Mouse (Mus musculus): ENCODE measurements around the gene Lhx2. TPM values are rescaled to one million over a fixed set of nuclear protein-coding genes. Genes with fewer than 3 reads are reported as not detected.

Gene Lhx2
- total RNA-seq, 2 experiments from 2014 or later: 0.07 TPM; not detected in 1

DNA sequence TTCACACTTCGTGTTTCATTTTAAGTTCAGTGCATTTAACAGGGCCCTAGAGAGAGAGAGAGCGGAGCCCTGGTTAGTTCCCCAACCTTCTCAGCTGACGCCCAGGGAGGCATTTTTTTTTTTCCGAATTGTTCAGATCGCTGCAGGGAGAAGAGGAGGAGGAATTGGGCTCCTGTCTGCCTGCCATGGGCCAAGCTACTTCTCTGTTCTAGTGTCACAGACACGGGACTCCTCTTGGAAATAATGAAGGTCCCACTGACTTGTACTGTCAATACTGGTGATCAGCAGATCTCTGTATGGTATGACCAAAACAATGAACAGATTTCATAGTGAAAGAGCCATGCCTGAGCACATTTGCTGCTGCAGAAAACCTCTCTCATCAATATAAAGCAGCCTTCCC, 7.3 kb downstream of the Lhx2 start:
- no peak for DNase-seq
- intact Hi-C loops (cut with DNase I): no loop called here

DNA sequence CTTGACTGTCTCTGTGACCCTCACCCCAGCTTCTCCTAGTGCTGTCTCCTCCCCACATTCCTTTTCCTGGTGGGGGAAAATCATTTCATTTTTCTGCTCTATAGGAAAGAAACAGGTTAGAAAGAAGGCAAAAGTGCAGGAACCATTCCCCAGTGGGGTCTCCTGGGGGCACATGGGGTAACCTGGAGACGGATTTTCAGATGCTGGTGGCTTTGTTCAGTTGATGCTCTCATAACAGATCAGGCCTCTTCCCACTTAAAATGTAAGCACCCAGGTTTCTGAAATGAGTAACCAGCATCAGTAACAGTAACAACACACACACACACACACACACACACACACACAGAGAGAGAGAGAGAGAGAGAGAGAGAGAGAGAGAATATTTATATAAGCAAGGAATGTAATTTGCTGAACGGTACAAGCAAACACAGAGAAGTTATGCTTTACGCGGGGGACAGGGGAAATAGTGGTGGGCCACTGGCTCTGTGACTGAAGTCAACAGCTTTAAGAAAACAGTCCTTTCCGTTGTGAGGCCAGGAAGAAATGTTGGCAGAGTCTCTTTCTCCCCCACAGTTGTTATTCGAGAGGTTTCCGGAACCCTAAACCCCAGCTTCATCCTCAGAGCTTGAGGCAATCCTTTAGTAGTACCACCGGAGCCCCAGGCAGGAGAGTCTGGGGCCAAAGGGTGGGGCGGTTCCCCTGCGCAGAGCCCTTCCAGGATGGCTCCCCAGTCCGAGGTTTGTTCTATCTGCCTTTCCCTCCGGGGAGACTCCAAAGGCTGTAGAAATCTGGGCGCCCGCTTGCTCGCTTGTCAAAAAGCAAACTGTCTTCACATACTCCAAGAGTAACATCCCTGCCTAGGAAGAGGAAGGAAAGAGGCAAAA, 8.0 kb downstream of the Lhx2 start:
- DNase-seq: no peak
- intact Hi-C loops (cut with DNase I): no loop called here

DNA sequence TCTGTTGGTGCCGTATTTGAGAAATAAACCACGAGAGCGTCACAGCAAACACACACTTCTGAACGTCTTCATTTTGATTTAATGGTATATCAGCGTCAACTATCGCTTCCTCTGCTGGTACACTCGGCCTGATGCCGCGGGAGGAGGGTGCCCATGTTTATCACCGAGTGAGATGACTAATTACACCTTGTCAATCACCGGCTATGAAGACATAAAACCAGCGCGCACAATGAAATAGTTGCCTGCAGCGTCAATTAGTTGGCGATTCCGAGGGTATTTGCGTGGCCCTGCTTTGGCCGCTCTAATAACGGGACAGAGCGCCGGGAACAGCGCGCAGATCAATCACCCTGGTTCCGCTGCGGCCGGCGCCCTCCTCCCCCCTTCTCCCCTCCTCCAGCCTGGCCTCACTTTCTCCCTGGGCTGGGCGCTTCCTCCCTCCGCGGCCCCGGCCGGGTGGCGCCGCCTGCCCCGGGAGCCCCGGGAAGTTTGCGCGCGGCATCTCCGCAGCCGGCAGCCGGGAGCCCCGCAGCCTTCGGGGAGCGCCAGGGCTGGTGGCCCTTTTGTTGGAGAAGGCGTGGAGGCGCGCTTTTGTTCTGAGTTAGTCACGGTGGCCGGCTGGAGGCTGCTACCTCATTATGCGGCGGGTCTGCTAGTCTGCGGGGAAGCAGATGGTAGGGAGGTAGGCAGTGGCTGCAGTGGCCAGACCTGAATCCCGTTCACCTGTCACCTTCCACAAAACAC, 8.9 kb downstream of the Lhx2 start:
- intact Hi-C loops (cut with DNase I): no loop called here
- no peak for DNase-seq

DNA sequence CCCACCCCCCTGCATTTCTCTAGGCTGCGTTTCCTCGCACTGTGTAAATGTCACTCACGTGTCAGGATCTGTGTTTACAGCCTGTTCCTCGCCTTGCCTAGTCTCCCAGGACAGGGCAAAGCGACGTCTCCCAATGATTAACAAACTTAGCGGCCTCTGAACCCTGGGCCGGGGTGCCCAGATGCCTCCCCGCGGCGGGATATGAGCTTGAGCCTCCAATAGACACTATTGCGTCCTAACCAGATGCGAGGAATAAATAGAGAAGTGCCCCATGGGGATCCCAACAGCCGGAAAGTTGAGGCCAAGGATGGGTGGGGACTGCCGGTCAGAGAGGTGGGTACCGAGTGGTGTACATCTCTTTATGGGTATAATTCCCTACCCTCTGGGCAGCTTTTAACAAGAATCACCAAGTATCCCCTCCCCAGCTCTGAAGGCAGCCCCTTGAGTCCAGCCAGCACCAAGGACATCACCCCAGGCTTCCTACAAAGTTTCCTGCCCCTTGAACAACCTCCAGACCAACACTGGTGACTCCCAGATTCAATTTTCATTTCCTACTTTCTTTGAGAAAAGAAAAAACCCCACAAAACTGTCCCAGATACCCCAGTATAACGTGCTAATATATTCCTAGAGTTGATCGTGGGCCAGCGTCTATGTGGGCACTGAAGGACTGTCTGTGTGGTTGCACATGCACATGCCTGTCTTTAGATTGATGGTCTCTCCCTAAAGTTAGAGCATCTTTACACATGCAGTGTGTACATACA, 9.8 kb downstream of the Lhx2 start:
- no peak for DNase-seq
- intact Hi-C loops (cut with DNase I): no loop called here

DNA sequence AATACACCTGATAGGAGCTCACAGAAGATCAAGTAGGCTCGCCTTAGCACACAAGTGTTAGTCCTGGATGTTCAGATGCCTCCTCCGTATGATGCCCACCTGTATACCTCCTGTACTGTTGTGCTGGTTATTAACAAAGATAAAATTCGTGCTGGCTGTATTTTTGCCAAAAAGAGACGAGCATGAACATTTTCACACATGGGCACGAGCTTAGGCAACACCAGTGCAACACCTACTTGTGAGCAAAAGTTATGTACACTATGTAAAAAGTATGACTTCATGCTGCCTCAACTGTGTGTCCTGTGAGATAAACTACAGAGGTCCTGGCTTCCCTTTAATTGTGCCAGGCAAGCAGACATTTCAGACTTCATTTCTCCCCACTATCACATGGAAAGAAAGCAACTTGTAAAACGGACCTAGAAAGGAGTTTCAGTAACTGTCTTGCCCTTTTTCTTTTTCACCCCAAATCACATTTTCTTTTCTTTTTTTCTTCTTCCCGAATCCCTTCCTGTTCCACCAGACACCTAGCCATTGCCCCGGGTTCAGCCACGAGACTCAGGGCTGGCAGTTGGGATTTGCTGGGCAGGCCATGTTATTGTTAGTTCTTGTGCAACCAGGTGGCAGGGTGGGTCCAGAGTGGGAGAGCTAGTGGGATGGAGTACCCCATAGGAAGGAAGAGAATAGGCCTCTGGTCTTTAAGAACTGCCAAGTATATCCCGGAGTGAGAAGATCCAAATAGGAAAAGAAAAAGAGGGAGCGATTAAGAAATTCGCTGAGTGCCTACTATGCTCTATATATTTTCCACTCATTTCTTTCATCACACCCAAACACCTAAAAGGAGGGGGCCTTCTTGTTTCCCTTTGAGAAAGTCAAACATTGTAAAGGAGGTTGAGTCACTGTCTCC, 10.6 kb downstream of the Lhx2 start:
- intact Hi-C loops (cut with DNase I): loop anchor here (5.0 kb wide), 1 partner anchor 62 kb away; the partner anchor contains the start of gene Dennd1a

DNA sequence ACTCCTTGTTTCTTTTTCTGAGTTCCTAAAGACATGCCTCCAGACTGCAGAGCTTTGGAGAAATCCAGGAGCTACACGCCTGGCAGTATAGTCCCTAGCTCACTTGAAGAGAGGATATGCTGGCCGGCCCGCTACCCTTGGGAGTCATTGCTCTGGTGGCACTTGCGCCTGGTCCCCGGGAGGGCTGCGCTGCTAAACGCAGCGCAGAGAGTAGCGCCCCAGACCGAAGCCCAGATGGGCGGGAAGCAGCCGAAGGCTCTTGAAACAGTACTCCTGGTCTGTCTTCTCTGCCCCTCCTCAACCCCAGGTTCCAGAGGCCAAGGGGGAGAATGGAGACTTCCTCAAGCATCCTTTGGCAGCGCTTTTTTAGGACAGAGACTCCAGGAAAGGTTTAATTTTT, 11.3 kb downstream of the Lhx2 start:
- intact Hi-C loops (cut with DNase I): loop anchor here (5.0 kb wide), 1 partner anchor 63 kb away; the partner anchor contains the start of gene Dennd1a
- DNase-seq: no peak

More for the DNA sequence above, 10.6 kb downstream of the Lhx2 start:
- DNase-seq: no peak

DNA sequence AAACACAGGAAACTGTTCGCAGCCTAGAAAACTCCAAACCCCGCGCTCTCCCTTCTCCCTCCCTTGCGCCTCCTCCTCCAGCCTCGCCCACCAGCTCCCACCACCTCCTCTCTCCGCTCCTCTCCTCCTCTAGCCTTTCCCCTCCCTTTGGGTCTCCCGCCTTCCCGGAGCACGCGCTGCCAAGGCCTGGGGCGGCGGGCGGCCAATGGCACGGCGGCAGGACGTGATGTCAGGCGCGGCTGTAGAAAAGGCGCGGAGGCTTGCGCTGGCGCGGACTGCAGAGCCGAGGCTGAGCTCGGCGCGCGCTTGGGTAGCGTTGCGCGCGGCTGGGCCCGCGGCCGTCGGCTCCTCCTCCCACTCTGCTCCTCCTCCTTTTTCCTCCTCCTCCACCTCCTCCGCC, 11.7 kb downstream of the Lhx2 start:
- peak; percentile 79 to 83 for DNase-seq
- intact Hi-C loops (cut with DNase I): loop anchor here (5.0 kb wide), 1 partner anchor 63 kb away; the partner anchor contains the start of gene Dennd1a

DNA sequence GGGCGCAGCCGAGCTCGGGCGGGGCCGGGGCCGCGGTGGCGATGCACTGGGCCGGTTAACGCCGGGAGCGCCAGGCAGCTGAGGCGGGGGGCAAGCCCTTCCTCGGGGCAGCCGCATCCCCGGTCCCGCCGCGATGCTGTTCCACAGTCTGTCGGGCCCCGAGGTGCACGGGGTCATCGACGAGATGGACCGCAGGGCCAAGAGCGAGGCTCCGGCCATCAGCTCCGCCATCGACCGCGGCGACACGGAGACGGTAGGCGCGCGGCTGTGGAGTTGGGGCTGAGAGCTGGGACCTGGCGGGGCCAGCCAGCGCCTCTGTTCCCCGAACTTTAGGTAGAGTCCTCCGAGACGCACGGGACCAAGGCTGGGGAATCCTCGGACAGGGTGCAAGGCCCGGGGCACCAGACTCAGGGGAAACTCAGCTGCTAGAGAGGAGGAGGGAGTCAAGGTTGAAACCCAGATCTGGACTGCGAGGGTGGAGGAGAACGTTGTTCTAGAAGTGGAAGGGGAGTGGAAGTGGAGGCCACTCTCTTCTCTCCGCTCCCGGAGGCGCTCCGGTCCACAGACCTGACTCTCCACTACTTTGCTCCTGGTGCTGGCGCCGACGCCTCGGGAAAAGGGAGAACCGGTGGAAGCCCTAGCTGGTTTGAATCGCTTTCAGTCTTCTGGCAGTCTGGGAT, 12.7 kb downstream of the Lhx2 start:
- intact Hi-C loops (cut with DNase I): loop anchor here (5.0 kb wide), 1 partner anchor 64 kb away; the partner anchor contains the start of gene Dennd1a

DNA sequence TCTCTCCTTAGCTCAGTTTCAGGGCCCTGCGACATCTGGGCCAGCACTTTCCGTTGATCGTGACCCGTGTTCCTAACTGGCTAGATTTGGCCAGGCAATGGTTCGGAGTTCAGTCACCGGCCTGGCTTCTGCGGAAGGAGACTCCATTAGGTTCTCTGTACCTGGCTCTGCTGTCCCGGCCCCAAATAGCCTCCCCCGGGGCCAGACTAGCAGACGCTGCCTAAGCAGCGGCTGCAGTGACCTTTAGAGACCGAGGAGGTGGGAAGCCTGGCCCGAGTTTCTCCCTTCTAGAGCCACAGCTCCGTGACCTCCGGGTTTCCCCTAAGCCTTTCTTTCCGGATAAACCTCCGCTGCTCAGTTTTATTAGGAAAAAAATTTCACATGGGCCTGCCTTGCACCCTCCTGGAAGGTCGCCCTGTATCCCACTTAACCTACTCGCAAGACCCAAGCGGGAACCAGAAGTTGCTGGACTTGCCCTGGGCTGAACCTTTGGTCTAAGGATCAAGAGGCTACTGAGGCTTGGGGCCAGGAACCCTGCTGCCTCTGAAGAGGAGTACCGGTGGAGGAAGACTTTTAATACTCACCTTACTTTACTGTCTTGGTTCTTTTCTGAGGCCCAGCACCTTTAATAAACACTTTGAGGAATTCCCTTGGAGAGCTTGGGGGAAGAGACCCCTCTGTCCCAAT, 13.4 kb downstream of the Lhx2 start:
- intact Hi-C loops (cut with DNase I): loop anchor here (5.0 kb wide), 1 partner anchor 65 kb away; the partner anchor contains the start of gene Dennd1a
- no peak for DNase-seq

More for the DNA sequence above, 12.7 kb downstream of the Lhx2 start:
- no peak for DNase-seq

DNA sequence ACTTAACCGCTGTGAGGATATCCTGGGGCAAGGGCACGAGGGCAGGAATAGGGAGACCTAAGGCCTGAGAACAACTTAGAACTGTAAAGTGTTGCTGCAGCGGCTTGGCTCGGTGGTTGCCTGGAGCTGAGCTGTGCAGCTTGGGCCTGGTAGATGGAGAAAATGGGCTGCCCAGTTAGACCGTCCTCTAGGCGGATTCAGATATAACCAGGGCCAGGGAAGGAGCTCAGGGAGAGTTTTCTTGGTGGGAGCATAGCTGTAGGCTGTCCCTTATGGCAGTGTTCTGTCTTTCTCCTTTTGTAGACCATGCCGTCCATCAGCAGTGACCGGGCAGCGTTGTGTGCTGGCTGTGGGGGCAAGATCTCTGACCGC, 13.9 kb downstream of the Lhx2 start:
- DNase-seq: no peak
- intact Hi-C loops (cut with DNase I): loop anchor here (5.0 kb wide), 1 partner anchor 66 kb away; the partner anchor contains the start of gene Dennd1a

DNA sequence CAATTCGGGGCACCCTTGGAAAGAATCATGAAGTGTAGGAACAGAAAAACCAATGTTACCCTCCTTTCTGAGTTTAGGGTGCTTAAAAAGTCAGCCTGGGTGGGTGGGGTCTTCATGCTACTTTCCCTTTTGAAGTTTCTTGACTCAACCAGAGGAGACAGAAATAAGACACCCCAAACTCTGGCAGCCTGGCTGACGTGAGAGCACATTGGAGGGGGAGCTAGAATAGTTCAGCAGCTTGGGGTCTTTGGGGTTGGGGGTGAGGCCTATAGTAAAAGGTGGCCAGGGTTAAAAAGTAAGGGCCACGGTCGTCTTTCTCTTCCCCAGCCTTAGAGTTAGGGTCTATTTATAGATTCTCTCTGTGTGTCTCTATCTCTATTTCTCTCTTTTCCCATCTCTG, 14.6 kb downstream of the Lhx2 start:
- no peak for DNase-seq
- intact Hi-C loops (cut with DNase I): loop anchor here (5.0 kb wide), 1 partner anchor 66 kb away; the partner anchor contains the start of gene Dennd1a

DNA sequence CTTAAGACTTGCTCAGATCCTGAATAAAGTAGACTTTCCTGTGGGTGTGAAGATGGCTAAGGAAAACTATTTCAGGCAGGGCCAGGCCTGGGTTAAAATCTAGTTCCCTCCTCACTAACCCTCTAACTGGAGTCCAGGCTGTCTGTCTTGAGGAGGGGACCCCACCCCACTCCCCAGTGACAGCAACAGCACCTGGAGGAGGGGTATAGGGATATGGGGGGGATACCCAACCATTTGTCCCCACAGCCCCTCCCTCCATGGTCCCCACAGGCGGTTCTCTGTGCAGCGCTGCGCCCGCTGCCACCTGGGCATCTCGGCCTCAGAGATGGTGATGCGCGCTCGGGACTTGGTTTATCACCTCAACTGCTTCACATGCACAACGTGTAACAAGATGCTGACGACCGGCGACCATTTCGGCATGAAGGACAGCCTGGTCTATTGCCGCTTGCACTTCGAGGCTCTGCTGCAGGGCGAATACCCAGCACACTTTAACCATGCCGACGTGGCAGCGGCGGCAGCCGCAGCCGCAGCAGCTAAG, 15.2 kb downstream of the Lhx2 start:
- intact Hi-C loops (cut with DNase I): loop anchor here (5.0 kb wide), 1 partner anchor 67 kb away; the partner anchor contains the start of gene Dennd1a
- DNase-seq: no peak

DNA sequence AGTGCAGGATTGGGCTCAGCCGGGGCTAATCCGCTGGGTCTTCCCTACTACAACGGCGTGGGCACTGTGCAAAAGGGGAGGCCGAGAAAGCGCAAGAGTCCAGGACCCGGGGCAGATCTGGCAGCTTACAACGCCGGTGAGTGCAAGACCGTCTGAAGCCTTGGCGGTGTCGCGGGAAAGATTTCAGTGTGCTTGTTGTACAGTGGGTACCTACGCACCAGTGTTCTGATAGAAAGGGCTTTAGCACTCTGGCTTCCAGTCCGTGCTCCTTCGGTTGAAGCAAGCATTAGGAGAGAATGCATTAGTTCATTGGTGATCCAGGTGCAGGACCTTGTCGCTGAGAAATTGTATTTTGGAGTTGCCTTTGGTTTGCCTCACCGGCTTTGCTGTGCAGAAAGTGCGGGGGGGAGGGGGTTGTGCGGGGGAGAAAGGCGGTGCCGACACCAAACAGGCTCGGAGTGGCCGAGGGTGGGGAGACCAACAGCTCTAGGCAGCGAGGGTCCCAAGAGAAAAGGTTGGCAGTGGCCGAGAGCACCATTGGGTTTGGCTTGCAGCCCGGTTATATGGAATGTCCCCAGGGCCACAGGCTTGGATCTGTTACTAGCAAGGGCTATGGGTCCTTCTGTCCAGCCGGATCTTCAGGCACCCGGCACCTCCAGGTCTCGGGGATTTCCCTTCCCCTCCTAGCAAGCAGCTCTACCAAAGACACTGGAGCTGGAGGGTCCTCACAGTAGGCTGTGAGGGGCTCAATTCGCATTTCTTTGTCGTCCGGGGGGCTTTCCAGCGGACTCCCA, 15.8 kb downstream of the Lhx2 start:
- no peak for DNase-seq
- intact Hi-C loops (cut with DNase I): loop anchor here (5.0 kb wide), 1 partner anchor 68 kb away; the partner anchor contains the start of gene Dennd1a

DNA sequence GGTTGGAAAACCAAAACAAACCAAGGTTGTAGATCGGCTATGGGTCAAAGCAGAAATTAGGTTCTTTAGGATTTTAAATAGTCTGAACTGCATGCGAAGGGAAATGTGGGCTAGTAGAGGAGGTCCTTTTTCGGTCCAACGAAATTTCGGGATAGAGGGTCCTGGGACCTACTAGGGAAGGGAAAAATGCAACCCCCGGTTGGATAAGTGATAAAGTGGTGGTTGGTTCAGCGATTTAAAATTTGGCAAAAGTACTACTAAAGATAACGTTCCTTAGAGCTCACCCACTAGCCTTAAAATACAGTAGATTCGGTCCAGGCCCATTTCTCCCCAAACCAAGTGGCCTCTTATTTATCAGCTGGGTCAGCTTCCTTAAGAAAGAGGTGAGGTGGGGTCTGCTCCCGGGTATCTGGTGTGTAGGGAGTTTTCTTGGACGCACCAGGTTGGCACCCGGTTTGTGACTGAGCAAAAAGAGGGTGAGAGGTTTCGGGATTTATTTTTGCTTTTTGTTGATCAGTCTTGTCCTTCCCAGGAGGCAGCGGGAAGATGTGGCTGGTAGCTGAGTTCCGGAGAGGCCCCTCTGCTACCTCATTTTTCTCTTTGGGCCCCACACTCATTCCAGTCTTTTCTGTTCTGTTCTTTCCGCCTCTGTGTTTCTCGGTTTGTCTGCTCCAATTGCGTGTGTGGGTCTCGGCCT, 16.8 kb downstream of the Lhx2 start:
- no peak for DNase-seq
- intact Hi-C loops (cut with DNase I): no loop called here

DNA sequence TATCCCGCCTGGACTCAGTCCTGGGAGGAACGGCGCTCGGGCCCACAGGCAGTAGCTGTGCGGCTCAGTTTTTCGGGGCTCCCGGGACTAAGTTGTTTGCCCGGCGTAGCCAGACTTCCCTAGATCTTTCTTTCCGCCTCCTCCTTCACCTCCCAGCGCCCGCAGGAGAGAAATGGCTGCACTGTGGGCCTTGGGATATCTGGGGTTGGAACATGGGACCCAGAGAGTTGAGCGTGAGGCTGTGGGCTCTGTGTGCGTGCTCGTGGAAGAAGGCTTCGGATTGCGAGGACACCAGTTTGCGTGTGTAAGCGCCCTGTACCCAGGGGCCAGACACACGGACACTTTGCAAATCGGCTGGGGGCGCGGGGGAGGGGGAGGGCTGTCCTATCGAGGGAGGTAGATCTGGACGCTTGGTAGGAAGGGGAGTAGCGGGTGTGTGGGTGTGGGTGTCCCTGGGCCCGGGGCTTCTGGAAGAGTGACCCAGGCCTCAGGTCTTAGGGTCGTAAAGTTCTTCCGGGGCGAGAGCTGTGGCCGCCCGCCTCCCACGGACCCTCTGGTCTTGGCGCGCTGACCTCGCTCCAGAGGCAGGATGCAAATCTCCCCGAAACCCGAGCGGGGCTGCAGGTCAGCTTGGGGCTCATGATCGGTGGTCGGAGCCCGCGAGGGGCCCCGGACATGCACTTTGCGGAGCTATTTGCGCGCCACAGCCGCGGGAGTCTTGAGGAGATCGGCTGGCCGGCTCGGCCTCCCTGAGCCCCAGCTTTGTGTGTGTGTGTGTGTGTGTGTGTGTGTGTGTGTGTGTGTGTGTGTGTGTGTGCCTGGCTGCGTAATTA, 17.6 kb downstream of the Lhx2 start:
- intact Hi-C loops (cut with DNase I): no loop called here

More for the DNA sequence above, 17.6 kb downstream of the Lhx2 start:
- DNase-seq: no peak

Data from heart, postnatal 14 days (tissue).